Mouse (Mus musculus): ENCODE results near the gene Stx4a. TPM values are rescaled to one million over a fixed set of nuclear protein-coding genes. Genes with fewer than 3 reads are reported as not detected.
"Not testable (repeated sequence)": the region's sequence is repeated elsewhere in the genome, so short reads cannot be mapped to it uniquely, and the experiment has no call there.

Gene Stx4a
- total RNA-seq (2017) = 93.0 and 99.9 TPM in 2 replicates

DNA sequence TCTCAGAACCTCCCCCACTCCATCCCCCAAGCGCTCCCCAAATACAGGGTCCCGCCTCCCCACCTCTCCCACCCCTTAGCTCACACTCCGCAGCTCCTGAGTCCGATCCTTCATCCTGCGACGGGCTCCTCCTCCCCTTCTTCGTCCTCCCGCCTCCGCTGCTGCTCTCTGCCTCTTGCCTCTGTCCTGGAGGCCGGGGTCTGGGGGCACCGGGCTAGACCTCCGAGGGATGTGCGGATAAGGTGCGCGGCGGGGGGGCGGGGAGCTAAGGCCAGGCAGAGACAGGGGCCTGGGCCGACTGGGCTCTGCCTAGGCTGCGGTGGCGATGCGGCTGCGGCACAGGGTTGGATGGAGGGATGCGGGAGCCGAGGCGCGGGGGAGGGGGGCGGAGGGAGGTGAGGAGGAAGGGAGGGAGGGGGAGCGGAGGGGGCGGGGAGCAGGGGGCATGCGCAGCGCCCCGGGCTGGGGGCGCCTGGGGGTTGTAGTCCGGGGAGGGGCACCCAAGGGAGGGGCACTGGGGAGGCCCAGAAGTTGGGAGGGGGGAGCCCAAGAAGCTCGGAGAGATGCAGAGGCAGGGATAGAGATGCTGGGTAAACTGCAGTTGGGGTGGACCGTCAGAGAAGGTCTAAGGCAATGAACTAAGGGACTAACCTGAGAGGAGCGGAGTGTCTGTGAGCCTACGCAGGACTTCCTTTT lies at the start of gene Stx4a, which contains the start of gene Stx1b:
Gene Stx4a (plus strand): TSS at position 119 of the 696 bp plus-strand sequence.
Gene Stx1b (minus strand): TSS at position 374 of the 696 bp plus-strand sequence.
- ATAC-seq (ENCODE audit: extremely low read depth, insufficient number of reproducible peaks, low FRiP score, poor library complexity, severe bottlenecking) = no peak

- ATAC-seq (ENCODE audit: extremely low read depth, insufficient number of reproducible peaks, low FRiP score, poor library complexity, severe bottlenecking) = not testable (repeated sequence)
These were observed 48.3 kb upstream of the Stx4a start for GRCm38 (mm10) chr7:127775837-127776236.

DNA sequence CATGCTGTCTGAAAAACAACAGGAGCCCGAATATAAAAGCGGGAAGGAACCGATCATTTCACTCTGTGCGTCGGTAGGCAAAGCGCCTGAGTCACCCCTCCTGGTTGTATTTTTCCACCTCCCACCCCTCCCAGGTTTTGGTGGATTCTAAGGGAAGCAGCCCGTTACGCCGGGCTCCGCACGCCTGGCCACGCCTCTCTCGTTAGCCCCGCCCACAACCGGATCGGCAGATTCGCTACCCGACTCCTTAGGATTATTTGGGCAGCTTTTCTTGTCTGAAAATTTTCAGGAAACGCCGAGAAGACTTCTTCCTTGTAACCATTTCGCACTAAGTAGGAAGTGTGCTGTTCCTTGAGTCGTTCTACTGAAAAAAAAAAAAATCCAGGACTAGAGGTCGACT lies 47.7 kb upstream of the Stx4a start, which contains the start of gene Setd1a:
Gene Setd1a (plus strand): TSS at position 245 of the 400 bp plus-strand sequence.
- ATAC-seq (ENCODE audit: extremely low read depth, insufficient number of reproducible peaks, low FRiP score, poor library complexity, severe bottlenecking) = peak; percentile 17; the same call in 1 of the 2 replicates

DNA sequence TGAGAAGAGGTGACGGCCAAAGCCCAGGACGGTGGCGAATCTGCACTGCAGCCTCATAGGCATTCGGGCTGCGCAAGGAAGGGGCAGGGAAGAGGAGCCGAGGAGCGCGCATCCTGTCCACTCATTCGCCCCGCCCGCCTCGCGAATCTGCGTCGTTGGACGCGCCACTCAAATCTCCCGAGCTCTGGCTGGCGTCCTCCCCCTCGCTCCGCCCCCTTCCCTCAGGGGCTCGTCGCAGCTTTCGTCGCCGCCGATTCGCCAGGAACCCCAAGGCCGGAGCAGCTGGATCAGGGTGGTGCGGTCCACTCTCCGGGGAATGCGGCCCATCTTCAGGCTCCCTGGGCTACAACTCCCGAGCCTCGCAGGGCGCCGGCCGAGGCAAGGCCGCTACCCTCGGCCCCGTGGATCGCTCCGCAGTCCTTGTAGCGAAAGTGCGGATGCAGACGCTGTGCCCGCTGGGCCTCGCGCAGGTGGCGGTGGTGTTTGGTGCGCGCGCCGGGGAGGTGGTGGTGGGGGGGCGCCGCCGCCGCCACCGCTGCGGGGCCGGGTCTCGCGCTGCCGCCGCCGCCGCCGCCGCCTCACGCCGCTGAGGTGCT lies 47.1 kb upstream of the Stx4a start:
- peak; percentile 91 for ATAC-seq (ENCODE audit: extremely low read depth, insufficient number of reproducible peaks, low FRiP score, poor library complexity, severe bottlenecking)

DNA sequence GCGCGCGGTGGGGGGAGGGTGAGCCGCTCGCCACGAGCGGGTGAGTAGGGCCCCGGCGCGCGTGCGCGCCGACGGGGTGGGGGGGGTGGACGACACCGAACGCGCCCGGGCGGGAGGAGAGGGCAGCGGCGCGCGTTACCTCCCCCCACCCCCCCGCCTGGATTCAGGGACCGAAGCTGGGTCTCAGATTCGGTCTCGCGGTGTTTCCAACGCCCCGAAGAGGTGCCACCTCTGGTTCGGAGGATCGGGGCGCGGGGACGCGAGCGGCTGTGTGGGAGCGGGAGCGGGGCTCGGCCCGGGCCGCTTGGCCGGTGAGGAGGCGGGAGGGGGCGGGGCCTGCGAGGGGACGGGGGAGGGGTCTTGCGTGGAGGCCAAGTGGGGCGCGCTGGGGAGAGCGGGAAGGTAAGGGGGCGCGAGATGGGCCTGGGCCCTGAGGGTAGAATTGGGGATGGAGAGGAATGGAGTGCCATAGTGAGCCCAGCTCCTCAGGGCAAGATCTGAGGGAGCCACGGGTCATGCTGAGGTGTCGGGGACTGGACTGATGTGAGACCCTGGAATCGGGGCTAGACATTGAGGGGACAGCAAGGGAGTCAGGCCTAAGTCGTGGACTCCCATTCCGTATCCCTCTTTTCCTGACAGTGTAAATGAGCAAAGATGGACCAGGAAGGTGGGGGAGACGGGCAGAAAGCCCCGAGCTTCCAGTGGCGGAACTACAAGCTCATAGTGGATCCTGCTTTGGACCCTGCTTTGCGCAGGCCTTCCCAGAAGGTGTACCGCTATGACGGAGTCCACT lies 46.4 kb upstream of the Stx4a start:
- ATAC-seq (ENCODE audit: extremely low read depth, insufficient number of reproducible peaks, low FRiP score, poor library complexity, severe bottlenecking) = no peak

DNA sequence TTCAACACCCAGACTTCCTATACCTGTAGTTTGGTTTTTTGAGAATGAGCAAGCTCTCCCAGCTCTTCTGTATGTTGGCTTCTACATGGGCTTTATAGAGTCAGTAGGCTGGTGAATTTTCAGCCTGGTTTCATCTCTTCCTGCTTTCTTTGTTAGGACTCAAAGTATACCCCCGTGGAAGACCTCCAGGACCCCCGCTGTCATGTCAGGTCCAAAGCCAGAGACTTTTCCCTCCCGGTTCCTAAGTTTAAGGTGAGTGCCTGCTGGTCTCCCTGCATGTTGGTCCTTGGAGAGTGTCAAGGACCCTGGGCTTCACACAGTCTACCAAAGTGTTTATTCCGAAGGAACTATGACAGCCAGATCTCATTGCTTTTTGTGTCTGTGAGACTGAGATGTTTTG lies 45.7 kb upstream of the Stx4a start:
- ATAC-seq (ENCODE audit: extremely low read depth, insufficient number of reproducible peaks, low FRiP score, poor library complexity, severe bottlenecking) = no peak

- no peak for ATAC-seq (ENCODE audit: extremely low read depth, insufficient number of reproducible peaks, low FRiP score, poor library complexity, severe bottlenecking)
These were observed 38.8 kb upstream of the Stx4a start, which contains the start of gene Gm49388 for GRCm38 (mm10) chr7:127785308-127785707. Gene Gm49388 (plus strand): TSS chr7:127785608.

GRCm38 (mm10) chr7:127797076-127797845 lies 26.8 kb upstream of the Stx4a start:
- ATAC-seq (ENCODE audit: extremely low read depth, insufficient number of reproducible peaks, low FRiP score, poor library complexity, severe bottlenecking) = no peak

DNA sequence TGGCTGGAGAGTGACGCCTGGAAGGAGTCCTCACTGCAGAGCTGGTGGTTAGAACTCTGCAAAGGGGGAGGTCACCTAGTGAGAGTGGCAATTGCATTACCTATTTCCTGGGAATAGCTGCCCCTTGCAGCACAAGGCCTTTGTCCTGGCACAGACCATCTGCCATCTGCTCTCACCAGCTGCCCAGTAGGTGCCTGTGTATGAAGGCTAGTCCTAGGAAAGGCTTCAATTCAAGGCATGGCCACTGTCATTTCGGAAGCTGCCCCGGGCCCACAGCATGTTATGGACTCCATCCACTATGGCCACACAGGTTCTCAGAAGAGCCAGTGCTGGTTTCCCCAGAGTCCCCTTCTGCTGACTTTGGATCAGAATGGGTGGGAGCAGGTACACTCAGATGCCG lies 25.5 kb upstream of the Stx4a start:
- ATAC-seq (ENCODE audit: extremely low read depth, insufficient number of reproducible peaks, low FRiP score, poor library complexity, severe bottlenecking) = no peak

GRCm38 (mm10) chr7:127799211-127799610 lies 24.9 kb upstream of the Stx4a start:
- ATAC-seq (ENCODE audit: extremely low read depth, insufficient number of reproducible peaks, low FRiP score, poor library complexity, severe bottlenecking) = no peak

- no peak for ATAC-seq (ENCODE audit: extremely low read depth, insufficient number of reproducible peaks, low FRiP score, poor library complexity, severe bottlenecking)
These were observed 24.4 kb upstream of the Stx4a start for GRCm38 (mm10) chr7:127799738-127800137.

GRCm38 (mm10) chr7:127800435-127801009 lies 23.6 kb upstream of the Stx4a start, which contains the start of gene Hsd3b7:
Gene Hsd3b7 (plus strand): TSS chr7:127800604.
- peak; percentile 57; the same call in 1 of the 2 replicates for ATAC-seq (ENCODE audit: extremely low read depth, insufficient number of reproducible peaks, low FRiP score, poor library complexity, severe bottlenecking)

DNA sequence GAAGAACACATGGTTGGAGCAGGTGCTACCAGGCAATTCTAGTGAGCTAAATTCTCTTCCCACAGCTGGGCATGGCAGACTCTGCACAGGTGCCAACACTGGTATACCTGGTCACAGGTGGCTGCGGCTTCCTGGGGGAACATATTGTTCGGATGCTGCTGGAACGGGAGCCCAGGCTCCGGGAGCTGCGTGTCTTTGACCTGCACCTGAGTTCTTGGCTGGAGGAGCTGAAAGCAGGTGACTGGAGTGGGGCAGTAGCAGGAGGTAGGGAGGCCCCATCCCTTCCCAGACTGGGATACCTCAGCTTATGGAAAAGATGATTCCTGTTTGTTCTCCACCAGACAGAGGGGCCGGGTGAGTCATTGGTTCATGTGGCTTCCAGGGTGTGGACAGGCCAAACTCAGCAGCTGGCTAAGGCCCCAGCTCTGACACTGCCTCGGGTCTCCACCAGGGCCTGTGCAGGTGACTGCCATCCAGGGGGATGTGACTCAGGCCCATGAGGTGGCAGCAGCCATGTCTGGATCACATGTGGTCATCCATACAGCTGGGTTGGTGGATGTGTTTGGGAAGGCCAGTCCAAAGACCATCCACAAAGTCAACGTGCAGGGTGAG lies 23.0 kb upstream of the Stx4a start:
- ATAC-seq (ENCODE audit: extremely low read depth, insufficient number of reproducible peaks, low FRiP score, poor library complexity, severe bottlenecking) = no peak

DNA sequence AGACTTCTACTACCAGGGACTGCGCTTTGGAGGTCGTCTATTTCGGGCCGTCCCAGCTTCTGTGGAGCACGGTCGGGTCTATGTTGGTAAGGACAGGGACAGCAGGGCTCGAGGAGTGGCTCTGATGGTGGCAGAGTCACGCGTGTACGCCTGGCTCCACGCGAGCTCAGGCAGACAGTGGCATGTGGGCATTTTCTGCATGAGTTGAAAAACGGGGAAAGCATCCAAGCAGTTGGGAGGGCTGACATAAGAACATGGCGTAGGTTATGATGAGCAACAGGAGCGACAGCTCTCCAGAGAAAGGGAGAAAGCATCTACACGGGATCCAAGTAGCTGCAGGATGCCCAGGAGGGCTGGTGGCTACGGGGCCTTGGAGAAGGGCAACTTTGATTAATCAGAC lies 21.8 kb upstream of the Stx4a start:
- ATAC-seq (ENCODE audit: extremely low read depth, insufficient number of reproducible peaks, low FRiP score, poor library complexity, severe bottlenecking) = no peak

- no peak for ATAC-seq (ENCODE audit: extremely low read depth, insufficient number of reproducible peaks, low FRiP score, poor library complexity, severe bottlenecking)
These were observed 15.3 kb upstream of the Stx4a start for GRCm38 (mm10) chr7:127808821-127809220.

DNA sequence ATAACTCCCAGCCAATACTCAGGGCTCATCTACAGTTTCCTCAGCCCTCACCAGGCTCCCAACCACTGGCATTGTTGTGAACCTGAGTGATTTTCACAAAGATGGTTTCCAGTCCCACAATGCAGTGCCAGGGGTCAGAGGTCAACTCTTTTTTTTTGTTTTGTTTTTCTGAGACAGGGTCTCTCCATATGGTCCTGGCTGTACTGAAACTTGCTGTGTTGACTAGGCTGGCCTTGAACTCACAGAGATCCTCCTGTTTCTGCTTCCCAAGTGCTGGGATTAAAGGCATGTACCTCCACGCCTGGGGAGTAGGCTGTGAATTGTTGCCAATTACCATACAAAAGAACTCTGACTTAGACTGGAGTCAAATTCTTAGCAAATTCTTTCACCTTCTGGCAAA lies 14.2 kb upstream of the Stx4a start:
- no peak for ATAC-seq (ENCODE audit: extremely low read depth, insufficient number of reproducible peaks, low FRiP score, poor library complexity, severe bottlenecking)

DNA sequence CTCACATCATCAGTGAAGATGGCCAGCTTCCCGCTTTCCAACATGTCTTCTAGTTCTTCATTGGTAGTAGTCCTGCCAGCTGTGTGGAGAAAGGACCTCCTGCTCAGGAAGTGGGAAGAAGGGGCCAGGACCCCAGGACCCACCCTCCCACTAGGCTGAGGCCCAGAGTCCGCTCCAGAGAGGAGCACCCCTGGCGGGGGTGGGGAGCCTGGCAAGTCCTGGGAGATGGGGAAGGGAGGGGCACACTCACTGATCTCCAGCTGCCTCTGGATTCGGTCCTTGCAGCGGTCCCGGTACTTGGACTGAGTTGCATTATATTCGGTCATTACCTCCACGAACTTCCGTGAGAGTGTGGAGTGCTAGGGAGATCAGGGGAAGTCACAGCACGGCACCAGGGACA lies 13.4 kb upstream of the Stx4a start:
- no peak for ATAC-seq (ENCODE audit: extremely low read depth, insufficient number of reproducible peaks, low FRiP score, poor library complexity, severe bottlenecking)

DNA sequence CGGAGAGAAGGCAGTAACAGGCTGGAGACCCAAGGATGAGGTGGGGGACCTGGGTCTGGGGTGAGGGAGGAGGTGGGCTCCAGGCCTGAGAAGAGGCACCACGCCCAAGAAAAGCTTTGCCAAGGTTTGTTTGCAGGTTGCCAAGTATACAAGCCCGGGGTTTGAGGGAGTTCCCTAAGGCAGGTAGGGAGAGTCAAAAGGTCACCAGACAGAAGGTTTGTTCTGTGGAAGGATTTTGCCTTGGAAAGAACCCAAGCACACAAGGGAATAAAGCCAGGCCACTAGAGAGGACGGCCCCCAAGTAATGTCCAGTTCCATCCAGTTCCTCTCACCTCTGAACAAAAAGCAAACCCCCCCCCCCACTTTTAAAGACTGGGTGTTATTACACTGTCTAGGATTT lies 12.9 kb upstream of the Stx4a start:
- ATAC-seq (ENCODE audit: extremely low read depth, insufficient number of reproducible peaks, low FRiP score, poor library complexity, severe bottlenecking) = no peak
